Mouse (Mus musculus): ENCODE measurements around the gene Gdap1l1.

GRCm38 (mm10) chr2:163502219-163502618 lies 63.9 kb downstream of the Gdap1l1 start:
- no peak for TF ChIP-seq CTCF (IDR thresholded peaks at IDR 0.05; ENCODE audit: control insufficient read depth, insufficient read depth, low read length)
- TF ChIP-seq POLR2A (IDR thresholded peaks at IDR 0.05; ENCODE audit: borderline replicate concordance, control insufficient read depth, low read depth, low read length): no peak
